Mouse (Mus musculus): ENCODE results near the gene Med16. TPM values are rescaled to one million over a fixed set of nuclear protein-coding genes. Genes with fewer than 3 reads are reported as not detected.

Gene Med16
- polyA plus RNA-seq, 1 experiment from 2014 or later: 44.9 TPM

DNA sequence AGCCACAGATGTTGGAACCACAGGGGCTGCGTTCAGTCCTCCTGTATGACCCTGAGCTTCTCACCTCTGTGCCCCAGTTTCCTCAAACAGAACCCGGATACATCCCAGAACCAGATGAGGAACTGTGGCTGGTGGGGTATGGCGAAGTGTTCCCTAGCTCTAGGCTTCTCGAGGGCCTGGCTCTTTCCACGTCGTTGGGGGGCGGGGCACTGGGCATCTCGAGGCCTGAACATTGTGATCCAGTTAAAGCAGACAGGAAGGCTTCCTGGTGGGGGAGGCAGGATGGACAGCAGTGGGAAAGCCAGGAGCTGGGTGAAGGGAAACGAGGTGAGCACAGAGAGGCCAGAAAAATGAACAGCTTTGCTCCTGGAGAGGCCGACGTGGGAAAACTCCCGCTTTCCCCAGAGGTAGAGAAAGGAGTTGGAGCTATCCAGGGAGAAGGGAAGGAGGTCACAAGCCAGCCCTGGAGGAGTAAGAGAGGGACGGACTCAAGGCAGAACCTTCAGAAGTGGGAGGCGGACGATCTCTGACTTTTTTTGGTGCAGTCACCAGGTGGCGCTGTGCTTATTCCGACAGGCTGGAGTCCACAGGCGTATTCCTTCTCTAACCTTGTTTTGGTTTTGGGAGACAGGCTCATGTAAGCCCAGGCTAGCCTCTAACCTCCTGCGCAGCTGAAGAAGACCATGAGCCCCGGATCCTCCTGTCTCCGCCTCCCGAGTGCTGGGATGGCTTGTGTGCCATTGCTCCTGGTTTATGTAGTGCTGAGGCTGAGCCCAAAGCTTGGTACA is 25.2 kb downstream of the Med16 start:
- WGBS: 15% methylated on average over 22 of the region's 22 CpGs
- no peak overlapping the region for H3K27ac ChIP-seq
- H3K9me3 ChIP-seq (replicated peaks; ENCODE audit: low read length): no peaks in the 10 kb centered on the region
- H3K36me3 ChIP-seq (ENCODE audit: insufficient read depth, low read length): no peaks in the 10 kb centered on the region
- peak; percentile 82 for TF ChIP-seq CTCF (IDR thresholded peaks at IDR 0.05; ENCODE audit: low read depth)
- peak overlapping the region; percentile 24; the same call in 1 of the 2 replicates for H3K4me2 ChIP-seq (ENCODE audit: low read length)
- peaks cover 22% of the 10 kb centered on the region for H3K4me1 ChIP-seq (replicated peaks; ENCODE audit: insufficient read depth, low read length)
- H3K27me3 ChIP-seq (ENCODE audit: insufficient read depth, low read length): no peaks in the 10 kb centered on the region
- no peak for ATAC-seq (replicated peaks; ENCODE audit: low FRiP score, low read depth)
- no peak overlapping the region for H3K9ac ChIP-seq (ENCODE audit: low read depth, low read length)
- peak; percentile 91 for DNase-seq (ENCODE audit: low spot score)
- H3K4me3 ChIP-seq (replicated peaks; ENCODE audit: low read depth, low read length): no peak overlapping the region

DNA sequence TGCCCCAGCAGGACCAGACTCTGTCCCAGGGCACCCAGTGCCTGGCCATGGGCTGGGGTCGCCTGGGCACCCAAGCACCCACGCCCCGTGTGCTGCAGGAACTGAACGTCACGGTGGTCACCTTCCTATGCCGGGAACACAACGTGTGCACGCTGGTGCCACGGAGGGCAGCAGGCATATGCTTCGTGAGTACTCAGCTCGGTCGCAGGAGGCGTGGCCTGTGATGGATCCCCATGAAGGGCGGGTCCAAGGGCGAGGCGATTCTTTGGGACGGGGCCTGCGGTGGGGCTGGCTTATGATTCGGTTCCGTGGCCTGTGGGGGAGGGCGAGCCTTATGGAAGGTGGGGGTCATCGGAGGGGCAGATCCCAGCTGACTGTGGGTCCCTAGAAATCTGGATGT is 26.7 kb downstream of the Med16 start:
- ATAC-seq (replicated peaks; ENCODE audit: low FRiP score, low read depth) (0 out of 2 replicates have a peak, but pooled peaks have one; percentile 18), DNase-seq (ENCODE audit: low spot score) (no peak)
- Histone ChIP-seq H3K36me3 (ENCODE audit: insufficient read depth, low read length) (no peaks in the 10 kb centered on the region), H3K27ac (no peak overlapping the region), H3K4me1 (replicated peaks; ENCODE audit: insufficient read depth, low read length) (peaks cover 31% of the 10 kb centered on the region), H3K4me2 (ENCODE audit: low read length) (peak overlapping the region; percentile 44), H3K9ac (ENCODE audit: low read depth, low read length) (no peak overlapping the region), H3K4me3 (replicated peaks; ENCODE audit: low read depth, low read length) (no peak overlapping the region), H3K27me3 (ENCODE audit: insufficient read depth, low read length) (no peaks in the 10 kb centered on the region), H3K9me3 (replicated peaks; ENCODE audit: low read length) (no peaks in the 10 kb centered on the region)
- no peak for TF ChIP-seq CTCF (IDR thresholded peaks at IDR 0.05; ENCODE audit: low read depth)
- WGBS: 9% methylated on average over 22 of the region's 22 CpGs

DNA sequence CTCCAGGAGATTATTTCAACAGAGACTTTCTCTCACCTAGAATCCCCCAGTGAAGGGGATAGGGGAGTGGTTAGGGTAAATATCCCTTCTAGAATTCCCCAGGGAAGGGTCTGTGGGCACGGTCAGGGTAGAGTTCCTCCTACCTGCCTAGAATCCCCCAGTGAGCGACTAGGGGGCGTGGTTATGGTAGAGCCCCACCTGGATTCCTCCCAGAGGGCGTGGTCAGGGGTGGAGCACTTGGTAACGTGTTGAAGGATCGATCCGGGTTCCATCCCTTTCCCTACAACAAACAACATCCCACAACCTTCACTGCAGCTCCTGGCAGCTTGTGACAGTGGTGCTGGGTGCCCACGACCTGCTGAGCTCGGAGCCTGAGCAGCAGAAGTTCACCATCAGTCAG is 28.0 kb downstream of the Med16 start:
- Histone ChIP-seq H3K9me3 (replicated peaks; ENCODE audit: low read length) (no peaks in the 10 kb centered on the region), H3K27me3 (ENCODE audit: insufficient read depth, low read length) (no peaks in the 10 kb centered on the region), H3K36me3 (ENCODE audit: insufficient read depth, low read length) (no peaks in the 10 kb centered on the region), H3K9ac (ENCODE audit: low read depth, low read length) (no peak overlapping the region), H3K27ac (no peak overlapping the region; the same call in 1 of the 2 replicates), H3K4me2 (ENCODE audit: low read length) (no peak overlapping the region), H3K4me1 (replicated peaks; ENCODE audit: insufficient read depth, low read length) (peaks cover 31% of the 10 kb centered on the region), H3K4me3 (replicated peaks; ENCODE audit: low read depth, low read length) (no peak overlapping the region)
- DNase-seq (ENCODE audit: low spot score) (no peak), ATAC-seq (replicated peaks; ENCODE audit: low FRiP score, low read depth) (no peak)
- TF ChIP-seq CTCF (IDR thresholded peaks at IDR 0.05; ENCODE audit: low read depth): no peak
- WGBS: 19% methylated on average over 9 of the region's 9 CpGs

DNA sequence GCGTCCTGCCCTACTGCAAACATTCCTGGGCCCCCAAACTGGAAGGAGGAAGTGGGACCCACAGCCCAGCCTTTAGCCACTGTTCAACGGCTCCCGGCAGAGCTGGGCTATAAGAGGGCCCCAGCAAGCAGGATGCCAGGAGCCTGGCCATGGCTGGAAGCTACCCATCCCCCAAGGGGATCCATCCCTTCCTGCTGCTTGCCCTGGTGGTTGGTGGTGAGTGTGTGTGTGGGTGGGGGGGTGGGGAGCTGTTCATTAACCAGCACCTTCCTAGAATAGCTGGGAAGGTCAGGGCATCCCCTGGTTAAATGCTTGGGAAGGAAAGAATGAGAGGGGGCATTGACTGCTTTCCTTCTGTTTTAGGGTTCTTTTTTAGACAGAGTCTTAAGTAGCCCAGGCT is 29.2 kb downstream of the Med16 start:
- Histone ChIP-seq H3K4me2 (ENCODE audit: low read length) (no peak overlapping the region), H3K9me3 (replicated peaks; ENCODE audit: low read length) (no peaks in the 10 kb centered on the region), H3K36me3 (ENCODE audit: insufficient read depth, low read length) (no peaks in the 10 kb centered on the region), H3K27ac (peak overlapping the region; percentile 62; the same call in 1 of the 2 replicates), H3K4me3 (replicated peaks; ENCODE audit: low read depth, low read length) (no peak overlapping the region), H3K27me3 (ENCODE audit: insufficient read depth, low read length) (no peaks in the 10 kb centered on the region), H3K9ac (ENCODE audit: low read depth, low read length) (no peak overlapping the region), H3K4me1 (replicated peaks; ENCODE audit: insufficient read depth, low read length) (peaks cover 37% of the 10 kb centered on the region)
- WGBS: 34% methylated on average over 3 of the region's 3 CpGs
- DNase-seq (ENCODE audit: low spot score) (no peak), ATAC-seq (replicated peaks; ENCODE audit: low FRiP score, low read depth) (0 out of 2 replicates have a peak, but pooled peaks have one; percentile 17)
- no peak for TF ChIP-seq CTCF (IDR thresholded peaks at IDR 0.05; ENCODE audit: low read depth)

DNA sequence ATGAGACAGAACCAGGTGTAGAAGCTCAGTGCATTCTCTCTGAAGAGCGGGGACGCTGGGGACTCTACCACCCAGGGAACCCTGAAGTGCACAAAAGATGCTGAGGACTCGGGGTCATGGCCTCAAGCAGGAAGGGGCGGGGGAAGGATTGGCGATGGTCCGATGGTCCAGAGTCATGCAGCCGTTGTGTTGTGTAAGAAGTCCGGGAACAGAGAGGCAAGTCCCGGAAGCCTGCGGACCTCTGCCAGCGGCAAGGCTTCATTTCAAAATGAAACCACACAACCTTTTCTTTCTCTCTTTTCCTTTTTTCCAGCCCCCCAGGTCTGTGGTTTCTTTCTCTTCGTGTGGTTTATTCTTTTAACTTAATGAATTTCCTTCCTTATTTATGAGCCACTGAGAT is 31.0 kb downstream of the Med16 start:
- H3K4me3 ChIP-seq (replicated peaks; ENCODE audit: low read depth, low read length): no peak overlapping the region
- H3K27ac ChIP-seq: 0 out of 2 replicates have a peak overlapping the region, but pooled peaks have one; percentile 25
- no peaks in the 10 kb centered on the region for H3K27me3 ChIP-seq (ENCODE audit: insufficient read depth, low read length)
- no peaks in the 10 kb centered on the region for H3K36me3 ChIP-seq (ENCODE audit: insufficient read depth, low read length)
- no peak overlapping the region for H3K4me2 ChIP-seq (ENCODE audit: low read length)
- peaks cover 42% of the 10 kb centered on the region for H3K4me1 ChIP-seq (replicated peaks; ENCODE audit: insufficient read depth, low read length)
- 35% methylated on average over 12 of the region's 12 CpGs for WGBS
- H3K9ac ChIP-seq (ENCODE audit: low read depth, low read length): no peak overlapping the region
- no peaks in the 10 kb centered on the region for H3K9me3 ChIP-seq (replicated peaks; ENCODE audit: low read length)
- ATAC-seq (replicated peaks; ENCODE audit: low FRiP score, low read depth) (no peak), DNase-seq (ENCODE audit: low spot score) (no peak)
- TF ChIP-seq CTCF (IDR thresholded peaks at IDR 0.05; ENCODE audit: low read depth): no peak

DNA sequence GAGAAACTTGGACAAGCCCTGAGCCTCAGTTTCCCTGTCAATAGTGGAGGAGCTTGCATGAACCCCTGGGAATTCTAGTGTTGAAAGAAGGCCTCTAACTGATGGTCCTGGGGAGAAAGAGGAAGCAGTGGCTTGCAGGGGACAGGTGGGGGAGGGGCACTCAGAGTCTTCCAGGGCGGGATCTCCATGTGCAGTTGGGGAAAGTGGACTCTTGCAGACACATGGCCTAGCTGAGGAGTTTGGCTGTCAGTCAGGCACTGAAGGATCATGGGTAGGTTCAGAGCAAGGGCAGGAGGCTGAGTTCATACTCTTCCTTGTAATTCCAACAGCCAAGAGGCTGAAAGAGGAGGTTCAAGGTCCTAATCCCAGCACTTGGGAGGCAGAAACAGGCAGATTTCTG is 31.5 kb downstream of the Med16 start:
- H3K36me3 ChIP-seq (ENCODE audit: insufficient read depth, low read length): no peaks in the 10 kb centered on the region
- H3K27me3 ChIP-seq (ENCODE audit: insufficient read depth, low read length): no peaks in the 10 kb centered on the region
- H3K27ac ChIP-seq: no peak overlapping the region
- no peak for TF ChIP-seq CTCF (IDR thresholded peaks at IDR 0.05; ENCODE audit: low read depth)
- WGBS: 58% methylated on average over 1 of the region's 1 CpGs
- DNase-seq (ENCODE audit: low spot score): no peak
- H3K4me3 ChIP-seq (replicated peaks; ENCODE audit: low read depth, low read length): no peak overlapping the region
- H3K9ac ChIP-seq (ENCODE audit: low read depth, low read length): no peak overlapping the region
- no peak overlapping the region for H3K4me2 ChIP-seq (ENCODE audit: low read length)
- peaks cover 36% of the 10 kb centered on the region for H3K4me1 ChIP-seq (replicated peaks; ENCODE audit: insufficient read depth, low read length)
- H3K9me3 ChIP-seq (replicated peaks; ENCODE audit: low read length): no peaks in the 10 kb centered on the region
- no peak for ATAC-seq (replicated peaks; ENCODE audit: low FRiP score, low read depth)
